Mouse (Mus musculus) neural tube, embryonic 10.5 days (tissue): Measurements from ENCODE around the gene Rragc.

ENCODE experiments used
- DNase-seq: peaks from one replicate; pipeline ENCODE4 v3.0.0-alpha.2; 2017; ENCODE audit warnings: low spot score; ENCODE audit errors: extremely low spot score

Gene Rragc

GRCm38 (mm10) chr4:123952059-123952458 is 34.8 kb downstream of the Rragc start:
- DNase-seq: no peak

DNA sequence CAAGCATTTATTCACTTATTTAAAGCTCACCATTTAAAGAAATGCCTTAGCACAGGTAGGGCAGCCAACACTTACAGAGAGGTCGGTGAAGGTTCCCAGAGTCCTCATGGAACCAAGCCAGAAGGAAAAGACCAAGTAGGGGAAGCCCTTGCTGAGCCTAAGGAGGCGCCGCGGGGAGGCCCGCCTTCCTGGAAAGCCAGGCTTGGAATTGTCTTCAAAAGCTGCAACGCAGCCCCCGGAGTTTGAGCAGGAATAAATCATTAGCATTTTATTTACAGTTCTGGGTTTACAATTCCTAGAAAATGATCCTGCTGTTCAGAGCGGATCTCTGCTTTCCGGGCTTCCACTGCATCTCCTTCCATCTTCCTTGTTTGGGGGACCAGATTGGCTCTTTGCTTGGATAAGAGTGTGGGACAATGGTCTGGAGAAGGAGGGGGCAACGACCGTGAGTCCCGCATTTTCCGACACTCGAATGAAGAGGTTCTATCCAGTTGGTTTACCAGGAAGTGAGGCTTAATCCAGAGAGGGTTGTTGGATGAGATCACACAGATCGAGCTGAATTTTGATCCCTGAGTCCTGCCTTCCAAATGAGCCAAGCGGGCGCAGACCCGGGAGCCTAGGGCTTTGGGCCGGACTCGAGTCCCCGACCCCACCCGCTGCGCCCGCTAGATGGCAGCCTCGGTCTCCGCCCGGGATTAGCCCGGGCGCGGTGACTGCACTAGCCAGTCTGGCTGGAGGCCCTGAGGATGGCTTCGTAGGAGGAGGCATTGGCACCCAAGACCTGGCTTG is 39.7 kb downstream of the Rragc start:
- DNase-seq: peak; percentile 88

DNA sequence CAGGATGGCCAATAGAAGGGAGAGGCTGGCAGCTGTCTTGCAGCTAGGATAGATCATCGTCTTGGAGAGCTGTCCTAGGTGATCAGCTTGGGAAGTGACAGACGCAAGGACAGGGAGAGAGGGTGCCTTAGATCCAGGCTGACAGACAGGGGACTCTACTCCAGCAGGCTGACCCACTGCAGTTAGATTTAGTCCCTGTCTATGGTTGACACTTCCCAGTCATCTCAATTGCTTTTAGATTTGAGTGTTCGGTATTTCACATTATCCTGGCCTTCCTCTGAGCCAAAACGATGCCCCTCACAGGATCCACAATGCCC is 40.2 kb downstream of the Rragc start:
- no peak for DNase-seq

DNA sequence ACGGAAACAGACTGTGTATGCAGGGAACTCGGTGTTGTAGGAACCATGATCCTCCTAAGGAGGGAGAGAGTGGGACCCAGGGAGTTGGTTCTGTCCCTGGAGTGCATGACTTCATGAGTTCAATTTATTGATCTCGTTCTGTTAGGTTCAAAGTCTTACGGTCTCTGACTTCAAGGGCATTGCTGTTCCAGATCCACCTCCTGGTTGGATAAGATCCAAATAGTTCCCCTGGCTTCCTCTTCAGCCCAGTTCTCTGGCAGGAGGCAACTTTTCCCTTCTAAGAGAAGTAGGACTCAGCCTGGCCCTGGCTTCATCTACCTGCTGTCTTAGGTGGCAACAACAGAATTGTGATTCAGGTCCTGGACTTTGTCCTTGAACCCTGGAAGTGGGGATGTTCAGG is 40.6 kb downstream of the Rragc start:
- DNase-seq: no peak

- DNase-seq: no peak
Observed at GRCm38 (mm10) chr4:123960955-123961354, 43.7 kb downstream of the Rragc start.

DNA sequence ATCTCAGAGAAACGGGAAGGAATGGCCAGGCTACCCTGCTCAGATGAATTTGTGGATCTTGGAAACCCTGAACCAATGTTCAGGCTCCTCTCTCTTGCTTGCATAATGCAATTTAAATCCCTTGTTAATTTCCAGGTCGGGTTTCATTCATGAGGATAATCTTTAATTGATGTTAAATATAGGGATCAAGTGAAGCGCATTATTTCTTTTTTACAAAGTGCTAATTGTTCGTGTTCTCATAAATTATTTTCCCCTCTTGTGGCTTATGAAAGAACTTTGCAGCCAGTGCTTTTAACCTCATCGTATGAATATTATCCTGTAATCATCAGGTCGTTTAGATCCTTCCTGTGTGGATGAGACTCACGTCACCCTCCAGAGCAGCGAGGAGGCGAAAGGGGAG is 45.5 kb downstream of the Rragc start:
- DNase-seq: no peak

DNA sequence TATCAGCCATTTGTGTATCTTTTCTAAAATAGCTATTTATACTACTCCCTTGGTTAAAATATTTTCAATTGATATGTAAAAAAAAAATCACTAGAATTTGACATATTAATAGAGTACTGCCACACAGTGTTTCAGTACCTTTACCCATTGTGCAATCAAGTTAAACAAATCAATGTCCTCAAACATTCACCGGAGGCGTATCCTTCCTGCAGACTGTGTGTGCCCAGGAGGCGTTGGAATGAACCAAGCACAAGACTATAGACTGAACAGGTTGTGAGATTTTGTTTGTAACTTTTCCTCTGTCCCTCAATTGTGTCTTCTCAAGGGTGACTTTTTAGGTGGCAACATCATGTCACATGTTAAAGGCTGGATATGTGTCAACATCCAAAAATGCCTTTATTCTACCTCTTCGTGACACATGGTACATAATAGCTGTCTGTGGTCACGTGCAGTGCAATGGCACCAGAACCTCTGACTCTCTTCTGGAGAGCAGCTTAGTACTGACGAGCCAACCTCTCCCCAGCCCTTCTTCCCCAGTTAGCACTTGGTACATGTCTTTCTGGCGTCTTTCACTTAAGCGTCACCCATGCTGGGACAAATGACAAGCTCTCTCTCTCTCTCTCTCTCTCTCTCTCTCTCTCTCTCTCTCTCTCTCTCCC is 51.5 kb downstream of the Rragc start:
- no peak for DNase-seq

GRCm38 (mm10) chr4:123969458-123969857 is 52.2 kb downstream of the Rragc start:
- no peak for DNase-seq

DNA sequence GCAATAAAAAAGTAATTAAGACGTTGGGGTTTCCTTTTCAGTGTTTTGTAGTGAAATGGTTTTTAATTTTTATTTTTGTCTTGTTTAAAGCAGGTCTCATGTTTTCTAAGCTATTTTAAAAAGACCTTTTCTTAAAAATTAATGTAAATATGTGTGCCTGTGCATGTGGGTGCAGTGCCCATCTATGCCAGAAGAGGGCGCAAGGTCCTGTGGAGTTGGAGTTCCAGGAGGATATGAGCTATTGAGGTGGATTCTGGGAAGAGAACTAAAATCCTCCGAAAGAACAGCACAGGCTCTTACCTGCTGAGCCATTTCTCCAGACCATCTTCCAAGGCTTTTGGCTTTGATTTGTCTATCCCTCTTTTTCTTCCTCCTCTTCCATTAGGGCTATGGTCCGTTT is 53.8 kb downstream of the Rragc start:
- peak; percentile 35 for DNase-seq

- DNase-seq: peak; percentile 32
Observed at GRCm38 (mm10) chr4:123972423-123973049, 55.3 kb downstream of the Rragc start.

DNA sequence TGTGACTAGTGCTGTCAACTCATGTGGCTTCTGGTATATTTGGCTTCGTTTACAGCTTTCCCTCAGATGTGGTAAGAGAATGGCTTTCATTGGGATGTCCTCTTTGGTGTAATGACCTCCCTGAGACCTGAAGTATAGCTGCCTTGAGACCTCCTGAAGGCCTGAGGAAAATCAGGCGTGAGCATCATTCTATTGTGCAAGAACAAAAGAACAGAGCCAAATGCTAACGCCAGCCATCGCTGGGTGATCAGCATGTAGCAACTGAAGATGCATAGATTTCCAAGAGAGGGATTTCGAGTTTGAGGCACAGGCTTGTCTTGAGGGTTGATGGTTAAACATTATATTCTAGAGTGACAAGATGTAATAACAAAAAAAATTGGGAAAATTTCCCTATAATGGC is 64.9 kb downstream of the Rragc start:
- no peak for DNase-seq
